Mouse (Mus musculus) regulatory T cell (primary cell): ENCODE results near the gene Snx33.

ENCODE experiments used
- in situ Hi-C: fragments of 300-600 bp; cut with MboI, MseI; formaldehyde crosslinking; loops from one replicate; pipeline ENCODE4 v1.15.1; 2025; ENCODE audit warnings: high pct_unique_total_duplicates

Gene Snx33

DNA sequence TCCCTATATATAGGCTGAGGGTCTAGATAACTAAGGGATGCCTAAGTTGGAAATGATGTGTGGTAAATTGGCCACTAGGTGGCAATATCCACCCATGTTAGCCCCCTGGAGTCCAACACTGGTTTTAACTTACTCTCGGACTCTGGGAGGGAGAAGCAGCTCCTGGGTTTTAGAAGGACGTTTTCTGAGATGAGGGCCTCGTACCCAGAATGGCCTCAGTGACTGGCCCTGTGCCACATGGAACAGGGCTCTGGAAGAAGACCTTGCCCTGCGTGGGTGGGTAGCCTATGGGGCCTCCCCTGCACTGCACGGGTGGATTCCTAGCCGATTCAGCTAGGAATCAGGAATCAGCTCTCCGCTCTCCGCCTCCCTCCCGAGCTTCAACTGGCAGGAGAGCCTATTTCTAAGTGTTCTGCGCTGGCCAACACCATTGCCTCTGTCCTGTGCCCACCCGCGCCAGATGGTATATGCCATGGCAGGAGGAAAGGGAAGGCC lies 36.6 kb downstream of the Snx33 start:
- in situ Hi-C loops: no loop called here

- in situ Hi-C loops: no loop called here
Measured at GRCm38 (mm10) chr9:56890522-56891250, 37.5 kb downstream of the Snx33 start.

- in situ Hi-C loops: no loop called here
Measured at GRCm38 (mm10) chr9:56889817-56890216, 38.4 kb downstream of the Snx33 start.

DNA sequence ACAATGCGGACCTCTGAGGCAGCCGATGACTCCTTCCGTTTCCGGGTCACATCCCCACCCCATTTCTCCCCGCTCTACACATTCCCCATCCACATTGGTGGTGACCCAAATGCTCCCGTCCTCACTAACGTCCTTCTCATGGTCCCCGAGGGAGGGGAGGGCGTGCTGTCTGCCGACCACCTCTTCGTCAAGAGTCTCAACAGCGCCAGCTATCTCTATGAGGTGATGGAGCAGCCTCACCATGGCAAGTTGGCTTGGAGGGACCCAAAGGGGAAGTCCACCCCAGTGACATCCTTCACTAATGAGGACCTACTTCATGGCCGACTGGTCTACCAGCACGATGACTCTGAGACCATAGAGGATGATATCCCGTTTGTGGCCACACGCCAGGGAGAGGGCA lies 40.6 kb downstream of the Snx33 start:
- in situ Hi-C loops: no loop called here

DNA sequence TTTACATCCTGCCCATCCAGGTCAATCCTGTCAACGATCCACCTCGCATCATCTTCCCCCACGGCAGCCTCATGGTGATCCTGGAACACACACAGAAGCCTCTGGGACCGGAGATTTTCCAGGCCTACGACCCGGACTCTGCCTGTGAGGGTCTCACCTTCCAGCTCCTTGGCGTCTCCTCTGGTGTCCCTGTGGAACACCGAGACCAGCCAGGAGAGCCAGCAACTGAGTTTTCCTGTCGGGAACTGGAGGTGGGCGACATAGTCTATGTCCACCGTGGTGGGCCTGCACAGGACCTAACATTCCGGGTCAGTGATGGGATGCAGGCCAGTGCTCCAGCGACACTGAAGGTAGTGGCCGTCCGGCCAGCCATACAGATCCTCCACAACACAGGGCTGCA lies 41.6 kb downstream of the Snx33 start:
- in situ Hi-C loops: no loop called here

DNA sequence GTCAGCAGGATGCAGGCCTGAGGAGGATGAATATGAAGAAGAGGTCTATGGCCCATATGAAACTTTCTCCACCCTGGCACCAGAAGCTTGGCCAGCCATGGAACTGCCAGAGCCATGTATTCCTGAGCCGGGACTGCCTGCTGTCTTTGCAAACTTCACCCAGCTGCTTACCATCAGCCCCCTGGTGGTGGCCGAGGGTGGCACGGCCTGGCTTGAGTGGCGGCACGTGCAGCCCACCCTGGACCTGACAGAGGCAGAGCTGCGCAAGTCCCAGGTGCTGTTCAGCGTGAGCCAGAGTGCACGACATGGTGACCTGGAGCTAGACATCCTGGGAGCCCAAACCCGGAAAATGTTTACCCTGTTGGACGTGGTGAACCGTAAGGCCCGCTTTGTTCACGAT lies 42.1 kb downstream of the Snx33 start:
- in situ Hi-C loops: no loop called here

DNA sequence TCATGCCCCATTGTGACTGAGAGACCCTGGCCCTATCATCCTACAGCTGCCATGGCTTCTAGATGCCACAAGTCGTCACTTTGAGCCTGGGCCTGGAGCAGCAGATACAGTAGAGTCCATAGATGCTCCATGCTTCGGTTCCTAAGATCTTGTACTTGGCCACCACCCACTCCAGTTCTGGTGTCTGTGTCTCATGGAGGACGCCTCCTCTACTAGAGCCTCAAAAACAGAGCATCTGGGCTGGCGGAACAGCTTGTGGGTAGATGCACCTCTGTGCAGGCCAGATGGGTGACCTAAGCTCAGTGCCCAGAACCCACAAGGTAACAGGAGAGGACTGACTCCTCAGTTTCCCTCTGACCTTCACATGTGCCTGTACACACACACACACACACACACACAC lies 43.8 kb downstream of the Snx33 start:
- in situ Hi-C loops: no loop called here

GRCm38 (mm10) chr9:56883470-56883869 lies 44.7 kb downstream of the Snx33 start:
- in situ Hi-C loops: no loop called here

DNA sequence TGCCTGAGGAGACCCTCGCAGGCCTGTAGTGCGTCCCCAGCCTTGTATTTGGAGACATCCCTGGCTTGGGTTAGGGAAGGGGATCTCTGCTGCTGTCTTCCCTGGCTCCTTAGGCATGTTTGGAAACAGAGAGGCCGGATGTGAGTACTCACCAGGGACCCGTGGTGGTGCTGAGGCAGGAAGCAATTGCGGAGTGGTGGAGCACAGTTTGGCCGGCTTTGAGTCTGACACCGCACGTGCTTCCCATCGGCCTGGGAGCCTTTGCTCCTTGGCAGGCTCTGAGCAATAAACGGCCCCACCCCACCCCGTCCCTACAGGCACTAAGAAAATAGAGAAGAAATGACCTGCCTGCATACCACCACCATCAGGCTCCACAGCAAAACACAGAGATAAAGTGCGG lies 45.4 kb downstream of the Snx33 start:
- in situ Hi-C loops: no loop called here

DNA sequence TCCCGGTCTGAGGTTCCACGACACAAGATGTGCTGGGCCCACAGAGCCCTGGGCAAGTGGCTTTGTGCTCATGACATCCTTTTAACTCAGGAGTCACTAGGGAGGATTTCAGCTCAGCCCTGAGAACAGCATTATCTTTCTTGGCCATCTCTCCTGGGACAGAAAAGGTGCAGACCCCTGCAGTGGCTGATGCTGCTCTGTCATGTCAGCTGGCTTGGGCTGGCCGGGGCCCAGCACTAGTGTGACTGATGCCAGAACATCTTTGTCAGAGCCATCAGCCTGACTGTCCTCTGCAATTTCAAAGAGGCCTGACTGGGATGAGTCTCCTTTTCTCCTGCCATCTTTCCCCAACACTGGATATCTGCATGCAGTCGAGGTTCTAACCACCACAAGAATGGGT lies 45.9 kb downstream of the Snx33 start:
- in situ Hi-C loops: no loop called here

DNA sequence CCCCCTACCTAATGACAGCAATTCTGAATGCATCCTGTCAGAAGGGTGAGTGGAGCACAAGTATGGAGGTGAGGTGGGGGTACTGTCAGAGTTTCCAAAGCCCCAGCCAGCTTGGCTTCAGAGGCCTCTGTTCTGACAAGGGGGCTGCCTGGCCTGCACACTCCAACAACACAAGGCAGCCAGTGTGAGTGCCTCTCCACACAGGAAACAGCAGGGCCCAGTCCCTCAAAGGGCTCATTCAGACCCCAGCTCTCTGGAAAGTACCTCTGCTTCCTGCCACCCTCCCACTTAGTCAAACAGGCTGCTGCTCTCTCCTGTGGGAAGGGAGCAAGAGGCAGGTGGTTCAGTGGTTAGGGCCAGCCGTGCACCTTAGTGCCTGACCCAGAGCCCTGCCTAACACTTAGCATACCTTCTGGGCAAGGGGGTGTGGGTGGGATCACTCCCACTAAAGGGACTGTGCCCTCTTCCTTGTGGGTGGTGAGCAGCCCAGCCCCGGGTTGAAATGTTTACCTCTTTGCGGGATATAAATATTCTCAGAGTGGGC lies 46.6 kb downstream of the Snx33 start:
- in situ Hi-C loops: no loop called here

DNA sequence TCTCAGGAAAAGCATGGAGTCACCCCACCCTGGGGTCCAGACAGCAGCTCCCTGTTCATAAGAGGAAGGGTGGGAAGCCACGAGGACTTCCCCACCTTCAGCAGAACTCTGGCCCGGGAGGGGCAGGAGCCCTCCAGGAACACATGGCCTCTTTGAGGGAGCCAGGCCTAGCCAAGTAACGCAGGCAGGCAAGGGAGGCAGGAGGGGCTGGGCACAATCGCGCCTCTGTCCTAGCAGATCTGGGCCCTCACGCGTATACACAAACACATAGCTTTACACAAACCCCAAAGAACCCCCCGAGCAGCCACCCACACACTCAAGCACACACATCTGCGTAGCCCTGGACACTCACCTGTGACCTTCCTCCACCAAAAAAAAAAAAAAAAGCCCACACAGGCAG lies 47.4 kb downstream of the Snx33 start:
- in situ Hi-C loops: no loop called here

- in situ Hi-C loops: no loop called here
Measured at GRCm38 (mm10) chr9:56877284-56877683, 50.9 kb downstream of the Snx33 start.

- in situ Hi-C loops: no loop called here
Measured at GRCm38 (mm10) chr9:56876784-56877183, 51.4 kb downstream of the Snx33 start.

DNA sequence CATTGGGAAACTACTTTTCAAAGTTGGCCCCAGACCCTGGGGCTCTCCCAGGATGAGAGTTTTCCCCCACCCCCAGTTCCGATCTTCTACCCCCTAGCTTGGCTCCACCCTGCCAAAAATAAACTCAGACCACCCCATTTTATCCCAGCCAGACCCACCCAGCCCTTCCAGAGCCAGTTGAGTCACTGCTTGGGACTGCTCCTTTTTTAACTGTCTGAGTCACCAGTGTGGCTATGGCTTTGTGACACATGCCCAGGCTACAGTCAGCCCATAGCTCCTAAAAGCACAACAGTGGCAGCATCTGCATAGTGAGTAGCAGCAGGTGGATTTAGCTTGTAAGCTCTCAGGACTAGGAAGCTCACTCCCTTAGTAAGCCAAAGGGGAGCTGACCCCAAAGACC lies 55.1 kb downstream of the Snx33 start:
- in situ Hi-C loops: no loop called here

GRCm38 (mm10) chr9:56872105-56872903 lies 55.9 kb downstream of the Snx33 start:
- in situ Hi-C loops: no loop called here

DNA sequence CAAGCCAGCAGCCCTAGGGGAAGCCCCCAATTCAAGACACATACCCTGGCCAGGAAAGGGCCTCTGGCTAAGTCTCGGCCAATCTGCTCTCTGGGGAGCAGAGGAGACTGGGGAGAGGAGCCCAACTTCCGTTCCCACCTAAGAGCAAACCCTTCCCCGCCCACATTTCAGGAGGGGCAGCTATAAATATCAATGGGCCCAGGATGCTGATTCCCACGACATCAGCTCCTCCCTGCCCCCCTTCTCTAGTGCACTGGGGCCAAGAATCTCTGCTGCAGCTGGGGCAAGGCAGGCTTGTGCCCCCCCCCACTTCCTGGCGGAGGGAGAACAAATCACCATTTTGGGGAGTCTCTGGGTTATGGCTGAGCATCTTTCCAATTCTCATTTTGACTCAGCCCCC lies 57.0 kb downstream of the Snx33 start:
- in situ Hi-C loops: no loop called here

GRCm38 (mm10) chr9:56870778-56871177 lies 57.4 kb downstream of the Snx33 start:
- in situ Hi-C loops: no loop called here

DNA sequence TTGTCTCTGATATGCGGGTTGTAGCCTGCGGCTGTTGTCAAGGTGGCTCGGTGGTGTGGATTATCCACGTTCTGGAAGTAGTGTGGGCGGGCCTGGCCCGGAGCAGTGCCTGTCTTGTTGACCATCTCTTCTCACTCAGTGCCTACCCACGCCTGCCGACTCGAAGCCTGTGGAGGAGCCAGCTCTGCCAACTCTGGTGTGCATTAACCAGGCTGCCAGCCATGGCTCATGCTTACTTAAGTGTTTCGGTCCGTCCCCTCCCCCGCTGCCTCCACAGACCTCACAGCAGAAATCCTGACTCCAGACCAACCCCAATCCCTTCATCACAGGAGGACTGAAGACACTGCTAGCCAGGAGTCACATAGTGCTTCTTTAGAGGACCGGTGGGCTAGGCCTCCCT lies 58.6 kb downstream of the Snx33 start:
- in situ Hi-C loops: no loop called here

DNA sequence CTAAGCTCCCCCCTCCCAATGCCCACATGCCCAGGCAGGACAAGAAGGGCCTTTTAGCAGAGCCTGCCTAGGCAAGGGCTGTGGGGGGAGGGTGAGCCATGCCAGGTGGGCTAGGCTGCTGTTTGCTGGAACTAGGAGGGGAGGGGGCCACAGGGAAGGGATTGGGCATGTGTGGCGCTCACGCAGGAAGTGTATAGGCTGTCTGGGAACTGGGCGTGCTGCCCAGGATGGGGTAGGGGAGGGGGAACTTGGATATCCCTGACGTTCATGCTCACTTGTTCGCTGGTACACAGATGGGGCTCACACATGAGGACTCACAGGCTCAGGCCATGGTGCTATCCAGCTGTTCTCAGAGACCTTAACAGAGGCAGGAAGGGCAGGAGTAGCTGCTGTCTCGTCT lies 59.9 kb downstream of the Snx33 start:
- in situ Hi-C loops: no loop called here
